Mouse (Mus musculus) E14TG2a.4 (cell line): ENCODE data around the gene Krt27.

Experiments used
- CTCF ChIP-seq: conservative IDR thresholded peaks from 2 replicates; pipeline ENCODE4 v1.5.1; 2014; ENCODE audit warnings: low read length
- NANOG ChIP-seq: IDR thresholded peaks from 2 replicates; pipeline ENCODE4 v1.6.1; 2014; ENCODE audit warnings: borderline replicate concordance, low read length, mixed read lengths
- POU5F1 ChIP-seq: IDR thresholded peaks from 2 replicates; pipeline ENCODE4 v1.6.1; 2014; ENCODE audit warnings: low read length, borderline replicate concordance

GRCm38 (mm10) chr11:99319127-99319526 lies 31.8 kb downstream of the Krt27 start:
- TF ChIP-seq CTCF (no peak), POU5F1 (no peak), NANOG (no peak)
